Mouse (Mus musculus): ENCODE measurements at regions not wholly inside any gene's neighbourhood (a gene's known extent, or its start where the extent isn't known, plus 50 kb on each side); places are given as distances from the start of the nearest gene placed in this dataset.

DNA sequence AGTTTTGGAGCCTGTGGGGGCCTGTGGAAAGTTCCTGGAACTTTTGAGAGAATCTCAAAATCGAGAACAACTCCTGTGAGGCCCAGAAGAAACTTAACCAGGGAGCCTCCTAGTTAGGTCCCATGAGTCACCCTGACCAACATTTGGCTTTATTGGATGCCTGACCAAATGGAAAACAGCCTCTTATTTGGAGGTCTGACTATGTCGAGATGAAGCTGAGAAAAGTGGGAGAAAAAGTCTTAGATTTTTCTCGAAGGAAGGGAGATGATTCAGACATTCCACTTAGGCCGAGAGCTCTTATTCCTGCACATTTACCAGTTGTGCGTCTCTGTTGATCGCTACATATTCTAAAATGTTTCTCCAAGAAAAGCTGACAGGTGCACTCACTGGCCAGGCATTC is 83.0 kb upstream of the E030018B13Rik start:
- Histone ChIP-seq H3K9me3 (ENCODE audit: control insufficient read depth, low read length) (no peaks in the 10 kb centered on the region), H3K9ac (ENCODE audit: low read depth, low read length) (no peak overlapping the region), H3K36me3 (ENCODE audit: control insufficient read depth, insufficient read depth, low read length) (no peaks in the 10 kb centered on the region), H3K27me3 (ENCODE audit: control insufficient read depth, insufficient read depth, low read length) (no peaks in the 10 kb centered on the region), H3K4me3 (ENCODE audit: low read depth, low read length) (no peak overlapping the region), H3K27ac (ENCODE audit: low read depth, low read length) (no peak overlapping the region), H3K4me1 (replicated peaks; ENCODE audit: control insufficient read depth, insufficient read depth, low read length) (no peaks in the 10 kb centered on the region), H3K4me2 (replicated peaks; ENCODE audit: low read depth, low read length) (no peak overlapping the region)
- WGBS, result 82% methylated on average over 6 of the region's 6 CpGs
- DNase-seq (ENCODE audit: low spot score) (no peak), ATAC-seq (ENCODE audit: low FRiP score) (no peak)

DNA sequence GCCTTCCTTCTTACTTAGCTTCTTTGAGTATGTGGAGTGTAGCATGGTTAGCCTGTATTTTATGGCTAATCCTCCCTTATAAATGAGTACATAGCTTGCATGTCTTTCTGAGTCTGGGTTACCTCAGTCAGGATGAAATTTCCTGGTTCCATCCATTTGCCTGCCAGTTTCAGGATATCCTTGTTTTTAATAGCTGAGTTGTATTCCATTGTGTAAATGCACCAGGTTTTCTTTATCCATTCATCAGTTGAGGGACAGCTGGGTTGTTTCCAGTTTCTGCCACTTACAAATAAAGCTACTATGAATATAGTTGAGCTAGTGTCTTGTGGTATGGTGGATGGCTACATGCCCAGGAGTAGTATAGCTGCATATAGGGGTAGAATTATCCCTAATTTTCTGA is 80.7 kb upstream of the E030018B13Rik start:
- Histone ChIP-seq H3K27me3 (ENCODE audit: control insufficient read depth, insufficient read depth, low read length) (no peaks in the 10 kb centered on the region), H3K4me1 (replicated peaks; ENCODE audit: control insufficient read depth, insufficient read depth, low read length) (no peaks in the 10 kb centered on the region), H3K27ac (ENCODE audit: low read depth, low read length) (no peak overlapping the region), H3K9ac (ENCODE audit: low read depth, low read length) (no peak overlapping the region), H3K4me3 (ENCODE audit: low read depth, low read length) (no peak overlapping the region), H3K9me3 (ENCODE audit: control insufficient read depth, low read length) (no peaks in the 10 kb centered on the region), H3K36me3 (ENCODE audit: control insufficient read depth, insufficient read depth, low read length) (no peaks in the 10 kb centered on the region), H3K4me2 (replicated peaks; ENCODE audit: low read depth, low read length) (no peak overlapping the region)
- ATAC-seq (ENCODE audit: low FRiP score) (no peak), DNase-seq (ENCODE audit: low spot score) (no peak)
